Mouse (Mus musculus) hindbrain, embryonic 11.5 days (tissue): ENCODE results near the gene Plin1. TPM values are rescaled to one million over a fixed set of nuclear protein-coding genes. Genes with fewer than 3 reads are reported as not detected.

Source experiments
- ATAC-seq: fragments of 200-750 bp; cut with Nextera tagmentation; 2 replicates; pipeline ENCODE4 v1.8.0; 2017; ENCODE audit warnings: mild to moderate bottlenecking, moderate TSS enrichment, moderate library complexity; ENCODE audit not compliant: low FRiP score
- DNase-seq: peaks from one replicate; pipeline ENCODE4 v3.0.0-alpha.2; 2015; ENCODE audit warnings: low spot score
- H3K27ac ChIP-seq: fragments of 300-500 bp; sonication (generic); 2 replicates; pipeline ENCODE4 v1.5.1; 2014; ENCODE audit warnings: mild to moderate bottlenecking, low read depth, low read length
- H3K27me3 ChIP-seq: fragments of 300-500 bp; sonication (generic); 2 replicates; pipeline ENCODE4 v1.6.1; 2014; ENCODE audit warnings: mild to moderate bottlenecking, low read length, moderate library complexity, mixed read lengths; ENCODE audit not compliant: control insufficient read depth, insufficient read depth
- H3K36me3 ChIP-seq: fragments of 300-500 bp; sonication (generic); 2 replicates; pipeline ENCODE4 v1.6.1; 2014; ENCODE audit warnings: mild to moderate bottlenecking, low read length, moderate library complexity, mixed read lengths; ENCODE audit not compliant: control insufficient read depth, insufficient read depth
- H3K4me1 ChIP-seq: fragments of 300-500 bp; sonication (generic); replicated peaks from 2 replicates; pipeline ENCODE4 v1.6.1; 2014; ENCODE audit warnings: low read length, mixed read lengths; ENCODE audit not compliant: control insufficient read depth, insufficient read depth
- H3K4me2 ChIP-seq: fragments of 300-500 bp; sonication (generic); replicated peaks from 2 replicates; pipeline ENCODE4 v1.6.1; 2014; ENCODE audit warnings: mild to moderate bottlenecking, low read depth, low read length
- H3K4me3 ChIP-seq: fragments of 300-500 bp; sonication (generic); 2 replicates; pipeline ENCODE4 v1.5.1; 2014; ENCODE audit warnings: low read depth, low read length
- H3K9ac ChIP-seq: fragments of 300-500 bp; sonication (generic); 2 replicates; pipeline ENCODE4 v1.6.1; 2014; ENCODE audit warnings: low read depth, low read length
- H3K9me3 ChIP-seq: fragments of 300-500 bp; sonication (generic); 2 replicates; pipeline ENCODE4 v1.6.1; 2016; ENCODE audit warnings: low read length; ENCODE audit not compliant: control insufficient read depth
- WGBS: fragments of 180-500 bp; shearing (Covaris S2); extraction: QIAGEN DNeasy Blood & Tissue Kit; methylation state at CpG from one replicate; pipeline ENCODE4 v1.1.7; 2014; 5-methylcytosine and 5-hydroxymethylcytosine counted together
- polyA plus RNA-seq: library from polyadenylated mRNA; unstranded; fragments of >200 nt; fragmentation: Nextera tagmentation; extraction: Ambion mirVana; gene quantifications from 2 replicates; pipeline ENCODE4 v1.2.1, GENCODE M21; 2014

Gene Plin1
- polyA plus RNA-seq, 1 experiment from 2014 or later = not detected

- peak; percentile 78 for ATAC-seq
- DNase-seq = peak; percentile 85
- no peaks in the 10 kb centered on the region for H3K36me3 ChIP-seq
- H3K4me2 ChIP-seq = peak within 1 kb of the TSS; percentile 79
- no peaks in the 10 kb centered on the region for H3K9me3 ChIP-seq
- peak within 1 kb of the TSS; percentile 50 for H3K4me3 ChIP-seq
- no peaks in the 10 kb centered on the region for H3K4me1 ChIP-seq
- peak within 1 kb of the TSS; percentile 46; the same call in 1 of the 2 replicates for H3K9ac ChIP-seq
- H3K27ac ChIP-seq = no peak within 1 kb of the TSS
- no peaks in the 10 kb centered on the region for H3K27me3 ChIP-seq
- WGBS = 2% methylated on average over 46 of the region's 46 CpGs
Observed at GRCm38 (mm10) chr7:79742659-79743536, 10.2 kb upstream of the Plin1 start, which contains the start of the genes Pex11a and Wdr93. Gene Pex11a (minus strand): TSS chr7:79743131. Gene Wdr93 (plus strand): TSS chr7:79743163.

- Histone ChIP-seq H3K36me3 (0 out of 2 replicates have a peak, but pooled peaks cover 3% of the 10 kb centered on the region), H3K9ac (peak overlapping the region; percentile 46; the same call in 1 of the 2 replicates), H3K4me2 (peak overlapping the region; percentile 79), H3K4me1 (no peaks in the 10 kb centered on the region), H3K9me3 (no peaks in the 10 kb centered on the region), H3K27me3 (no peaks in the 10 kb centered on the region), H3K4me3 (peak overlapping the region; percentile 50), H3K27ac (no peak overlapping the region)
- 30% methylated on average over 11 of the region's 11 CpGs for WGBS
- ATAC-seq = no peak
- DNase-seq = no peak
Observed at GRCm38 (mm10) chr7:79742277-79742658, 9.6 kb upstream of the Plin1 start.

- H3K4me2 ChIP-seq = no peak overlapping the region
- no peak for ATAC-seq
- 70% methylated on average over 4 of the region's 4 CpGs for WGBS
Observed at GRCm38 (mm10) chr7:79740279-79740678, 7.6 kb upstream of the Plin1 start.

GRCm38 (mm10) chr7:79738913-79739312 is 6.2 kb upstream of the Plin1 start:
- H3K9me3 ChIP-seq = no peaks in the 10 kb centered on the region
- 0 out of 2 replicates have a peak, but pooled peaks cover 3% of the 10 kb centered on the region for H3K36me3 ChIP-seq
- no peaks in the 10 kb centered on the region for H3K4me1 ChIP-seq
- DNase-seq (no peak), ATAC-seq (no peak)
- no peaks in the 10 kb centered on the region for H3K27me3 ChIP-seq
- no peak overlapping the region for H3K4me2 ChIP-seq
- H3K4me3 ChIP-seq = no peak overlapping the region
- 94% methylated on average over 2 of the region's 2 CpGs for WGBS
- no peak overlapping the region for H3K9ac ChIP-seq
- no peak overlapping the region for H3K27ac ChIP-seq

More at GRCm38 (mm10) chr7:79740279-79740678, 7.6 kb upstream of the Plin1 start:
- Histone ChIP-seq H3K4me1 (no peaks in the 10 kb centered on the region), H3K4me3 (no peak overlapping the region), H3K9me3 (no peaks in the 10 kb centered on the region), H3K27ac (no peak overlapping the region), H3K9ac (no peak overlapping the region), H3K27me3 (no peaks in the 10 kb centered on the region), H3K36me3 (0 out of 2 replicates have a peak, but pooled peaks cover 3% of the 10 kb centered on the region)
- no peak for DNase-seq

DNA sequence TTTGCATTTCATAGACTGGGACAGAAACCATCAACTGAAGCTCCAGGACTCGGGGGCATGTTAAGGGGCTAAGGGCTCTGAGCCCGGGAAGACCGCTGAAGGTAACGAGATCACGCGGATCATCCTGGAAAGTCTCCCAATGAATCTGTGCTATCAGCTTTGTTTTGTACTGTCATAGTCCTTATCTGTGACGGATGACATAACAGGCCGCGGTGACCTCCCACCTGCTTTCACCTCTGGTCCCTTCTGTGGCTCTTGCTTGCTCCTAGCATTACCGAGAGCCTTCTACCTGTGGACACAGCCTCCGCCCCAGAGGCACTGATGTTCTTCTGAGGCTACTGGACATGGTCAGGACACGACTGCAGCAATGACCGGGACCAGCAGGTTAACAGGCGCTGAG is 3.8 kb upstream of the Plin1 start:
- DNase-seq (no peak), ATAC-seq (no peak)
- Histone ChIP-seq H3K9ac (no peak overlapping the region), H3K27me3 (no peaks in the 10 kb centered on the region), H3K36me3 (0 out of 2 replicates have a peak, but pooled peaks cover 3% of the 10 kb centered on the region), H3K4me3 (no peak overlapping the region), H3K27ac (no peak overlapping the region), H3K4me2 (no peak overlapping the region), H3K4me1 (no peaks in the 10 kb centered on the region), H3K9me3 (no peaks in the 10 kb centered on the region)
- WGBS = 90% methylated on average over 14 of the region's 14 CpGs

DNA sequence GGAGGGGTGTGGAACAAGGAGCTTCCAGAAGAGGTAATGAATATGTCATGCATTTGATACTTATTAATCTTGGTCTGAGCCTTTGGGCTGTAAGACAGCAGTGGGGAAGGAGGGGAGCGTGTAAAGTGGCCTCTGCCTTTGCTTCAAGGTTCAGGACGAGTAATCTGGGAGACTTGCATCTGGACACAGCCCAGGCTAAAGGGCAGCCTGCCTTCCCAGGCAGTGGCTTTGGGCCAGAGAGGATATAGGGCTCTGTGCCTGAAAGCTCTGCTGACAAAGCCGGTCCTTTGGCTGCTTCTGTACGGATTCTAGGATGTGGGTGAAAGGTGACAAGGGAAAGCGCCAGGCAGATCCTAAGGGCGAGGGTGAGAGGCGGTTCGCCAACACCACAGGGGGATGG is 1.9 kb upstream of the Plin1 start:
- ATAC-seq = no peak
- no peaks in the 10 kb centered on the region for H3K9me3 ChIP-seq
- H3K36me3 ChIP-seq = 0 out of 2 replicates have a peak, but pooled peaks cover 3% of the 10 kb centered on the region
- 81% methylated on average over 8 of the region's 8 CpGs for WGBS
- no peak overlapping the region for H3K4me2 ChIP-seq
- H3K4me1 ChIP-seq = no peaks in the 10 kb centered on the region
- no peaks in the 10 kb centered on the region for H3K27me3 ChIP-seq
- H3K27ac ChIP-seq = no peak overlapping the region
- no peak overlapping the region for H3K4me3 ChIP-seq
- no peak for DNase-seq
- H3K9ac ChIP-seq = no peak overlapping the region

GRCm38 (mm10) chr7:79731438-79731837 is 1.3 kb downstream of the Plin1 start:
- Histone ChIP-seq H3K4me2 (no peak overlapping the region), H3K36me3 (no peaks in the 10 kb centered on the region), H3K4me3 (no peak overlapping the region), H3K9ac (no peak overlapping the region), H3K4me1 (no peaks in the 10 kb centered on the region), H3K27me3 (no peaks in the 10 kb centered on the region), H3K9me3 (no peaks in the 10 kb centered on the region), H3K27ac (no peak overlapping the region)
- 81% methylated on average over 13 of the region's 13 CpGs for WGBS
- ATAC-seq (no peak), DNase-seq (no peak)

DNA sequence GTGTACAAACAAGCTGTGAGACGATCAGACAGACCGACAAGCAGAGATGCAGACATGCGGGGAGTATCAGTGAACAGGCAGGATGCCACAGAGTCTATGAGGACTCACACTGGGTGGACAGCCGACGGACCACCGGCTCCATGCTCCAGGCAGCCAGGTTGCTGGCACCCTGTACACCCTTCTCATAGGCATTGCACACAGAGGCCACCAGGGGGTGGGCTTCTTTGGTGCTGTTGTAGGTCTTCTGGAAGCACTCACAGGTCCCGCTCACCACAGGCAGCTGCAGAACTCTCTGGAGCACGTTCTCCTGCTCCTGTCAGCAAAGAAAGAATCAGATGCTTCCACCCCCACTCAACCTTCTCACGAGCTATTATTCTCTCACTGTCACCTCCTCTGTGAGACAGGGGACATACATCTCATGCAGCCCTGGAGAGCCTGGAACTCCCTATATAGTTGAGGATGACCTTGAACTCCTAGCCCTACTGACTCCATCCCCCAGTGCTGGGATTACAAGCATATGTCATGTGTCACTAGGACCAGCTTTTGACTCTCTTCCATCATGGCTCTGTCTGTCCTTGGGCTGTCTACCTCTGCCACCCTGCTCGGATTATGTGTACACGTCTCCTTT is 2.8 kb downstream of the Plin1 start:
- H3K4me2 ChIP-seq = no peak overlapping the region
- H3K9ac ChIP-seq = no peak overlapping the region
- no peaks in the 10 kb centered on the region for H3K9me3 ChIP-seq
- WGBS = 68% methylated on average over 11 of the region's 11 CpGs
- ATAC-seq (no peak), DNase-seq (peak; percentile 33)
- no peaks in the 10 kb centered on the region for H3K36me3 ChIP-seq
- no peak overlapping the region for H3K27ac ChIP-seq
- no peak overlapping the region for H3K4me3 ChIP-seq
- no peaks in the 10 kb centered on the region for H3K4me1 ChIP-seq
- no peaks in the 10 kb centered on the region for H3K27me3 ChIP-seq
